Mouse (Mus musculus) liver, postnatal 0 days (tissue): ENCODE data around the gene Snx9.

Source experiments
- CTCF ChIP-seq: sonication (generic); IDR thresholded peaks from 2 replicates; pipeline ENCODE4 v1.5.1; 2016; ENCODE audit warnings: antibody characterized with exemption, low read depth
- EP300 ChIP-seq: IDR thresholded peaks from 2 replicates; pipeline ENCODE4 v1.6.1; 2016; ENCODE audit warnings: antibody characterized with exemption, low read depth, mild to moderate bottlenecking

- TF ChIP-seq CTCF (no peak), EP300 (no peak)
These were observed 33.4 kb downstream of the Snx9 start for GRCm38 (mm10) chr17:5874565-5874964.
